Mouse (Mus musculus): ENCODE results near the gene Prg3.

DNA sequence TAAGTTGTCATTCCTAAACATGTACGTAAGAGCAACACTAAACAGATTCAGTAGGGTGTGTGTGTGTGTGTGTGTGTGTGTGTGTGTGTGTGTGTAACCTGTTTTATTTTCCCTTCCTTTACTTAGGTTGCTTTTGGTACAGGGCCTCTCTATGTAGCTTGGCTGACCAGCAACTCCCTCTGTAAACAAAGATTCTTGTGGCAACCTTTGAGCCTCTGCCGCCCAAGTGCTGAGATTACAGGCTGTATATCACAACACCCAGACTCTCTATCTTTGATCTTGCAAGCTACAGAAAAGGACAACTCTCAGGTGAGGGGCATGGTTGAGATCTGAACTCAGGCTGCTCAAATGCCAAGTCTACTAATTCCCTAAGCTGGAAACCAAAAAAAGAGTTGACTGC is 21.2 kb downstream of the Prg3 start:
- no peak for TF ChIP-seq CTCF (IDR thresholded peaks at IDR 0.05; ENCODE audit: borderline replicate concordance, control insufficient read depth, extremely low read depth, insufficient read depth, low read length, poor library complexity)
- no peak for TF ChIP-seq POLR2A (IDR thresholded peaks at IDR 0.05; ENCODE audit: control insufficient read depth, extremely low read depth, insufficient read depth, low read length, poor library complexity)

All from thymus, adult 2 months (tissue).